In genomic region chr1:58062131-58062530, GRCm38 (mm10) we compare ENCODE assay signal across 30 mouse cellular contexts. TPM values are rescaled to one million over a fixed set of nuclear protein-coding genes. Genes with fewer than 3 reads are reported as not detected.
"Had no signal": no experiment of that assay in that cellular context is flagged by ENCODE, and none has a peak within 500 bp of the region (broad histone marks: within the 10 kb centered on the region; RNA-seq: fewer than 3 reads in every experiment).

No protein-coding gene starts in this region.

- ATAC-seq: forebrain, embryonic 13.5 days; forebrain, embryonic 14.5 days; forebrain, embryonic 15.5 days; forebrain, embryonic 16.5 days; forebrain, postnatal 0 days had no signal

- H3K36me3 ChIP-seq: embryonic facial prominence, embryonic 10.5 days; embryonic facial prominence, embryonic 12.5 days; embryonic facial prominence, embryonic 13.5 days; embryonic facial prominence, embryonic 15.5 days; forebrain, embryonic 10.5 days; forebrain, embryonic 12.5 days; forebrain, embryonic 15.5 days had no signal

- H3K4me1 ChIP-seq: embryonic facial prominence, embryonic 10.5 days; forebrain, embryonic 10.5 days; forebrain, embryonic 12.5 days; forebrain, embryonic 13.5 days; forebrain, embryonic 15.5 days had no signal

- H3K9me3 ChIP-seq: embryonic facial prominence, embryonic 10.5 days; embryonic facial prominence, embryonic 12.5 days; embryonic facial prominence, embryonic 13.5 days; embryonic facial prominence, embryonic 15.5 days; forebrain, embryonic 10.5 days; forebrain, embryonic 12.5 days; forebrain, embryonic 13.5 days; forebrain, embryonic 15.5 days had no signal

- H3K9ac ChIP-seq: embryonic facial prominence, embryonic 12.5 days; embryonic facial prominence, embryonic 13.5 days; embryonic facial prominence, embryonic 15.5 days; forebrain, embryonic 12.5 days; forebrain, embryonic 13.5 days; forebrain, embryonic 15.5 days; forebrain, postnatal 0 days had no signal

- H3K4me3 ChIP-seq: embryonic facial prominence, embryonic 10.5 days; embryonic facial prominence, embryonic 12.5 days; embryonic facial prominence, embryonic 13.5 days; embryonic facial prominence, embryonic 15.5 days; erythroblast, embryonic 14.5 days; forebrain, embryonic 10.5 days; forebrain, embryonic 12.5 days; forebrain, embryonic 13.5 days; forebrain, embryonic 15.5 days; gastrocnemius, adult 2 months; heart, adult 2 months had no signal

- H3K27me3 ChIP-seq: embryonic facial prominence, embryonic 12.5 days; embryonic facial prominence, embryonic 13.5 days; embryonic facial prominence, embryonic 15.5 days; forebrain, embryonic 12.5 days; forebrain, embryonic 13.5 days; forebrain, embryonic 15.5 days had no signal

- DNase-seq: cerebellum, adult 2 months; cerebellum, adult 8-10 months; cerebellum, adult 9-10 months; cerebellum, adult 9-11 months; cerebellum, postnatal 10 days; cerebellum, postnatal 14 days; cerebellum, postnatal 25 days; cerebellum, postnatal 36 days; embryo, embryonic 11 days; forebrain, postnatal 0 days; gastrocnemius, adult 2 months; gastrocnemius, postnatal 10 days; gastrocnemius, postnatal 14 days; gastrocnemius, postnatal 25 days; gastrocnemius, postnatal 36 days; heart, adult 2 months had no signal

- H3K4me2 ChIP-seq: embryonic facial prominence, embryonic 12.5 days; embryonic facial prominence, embryonic 13.5 days; embryonic facial prominence, embryonic 15.5 days; forebrain, embryonic 12.5 days; forebrain, embryonic 13.5 days; forebrain, embryonic 15.5 days had no signal

- H3K27ac ChIP-seq: embryonic facial prominence, embryonic 10.5 days; embryonic facial prominence, embryonic 12.5 days; embryonic facial prominence, embryonic 13.5 days; embryonic facial prominence, embryonic 15.5 days; forebrain, embryonic 10.5 days; forebrain, embryonic 12.5 days; forebrain, embryonic 13.5 days; forebrain, embryonic 15.5 days; gastrocnemius, adult 2 months; heart, adult 2 months had no signal

RNA-seq across cellular contexts. Expression of gene Aox1, which starts 32.4 kb away (rescaled TPM):
- total RNA-seq: common myeloid progenitor, adult 5-6 weeks; granulocyte monocyte progenitor cell, adult 5-6 weeks had no signal
- polyA plus RNA-seq: embryonic facial prominence, embryonic 11.5 days; erythroblast, embryonic 14.5 days had no signal

RNA-seq across cellular contexts. Expression of gene Aox3, which starts 50.8 kb away (rescaled TPM):
- total RNA-seq: common myeloid progenitor, adult 5-6 weeks had no signal
- polyA plus RNA-seq: erythroblast, embryonic 14.5 days; forebrain, embryonic 10.5 days; forebrain, embryonic 13.5 days had no signal
